Mouse (Mus musculus): ENCODE measurements around the gene Abcc6. TPM values are rescaled to one million over a fixed set of nuclear protein-coding genes. Genes with fewer than 3 reads are reported as not detected.

Abcc6 gene
- polyA plus RNA-seq, 2 experiments = 4.1 to 12.0 TPM

GRCm38 (mm10) chr7:46049981-46050380 lies 19.9 kb upstream of the Abcc6 start:
- WGBS (ENCODE audit: insufficient replicate concordance) = 73% methylated on average over 7 of the region's 7 CpGs

GRCm38 (mm10) chr7:46047873-46048562 lies 17.9 kb upstream of the Abcc6 start:
- ATAC-seq (ENCODE audit: insufficient read depth) = no peak

More at GRCm38 (mm10) chr7:46049981-46050380, 19.9 kb upstream of the Abcc6 start:
- no peaks in the 10 kb centered on the region for H3K27me3 ChIP-seq (ENCODE audit: control insufficient read depth, insufficient read depth, low read length)
- peaks cover 26% of the 10 kb centered on the region for H3K36me3 ChIP-seq (replicated peaks; ENCODE audit: control insufficient read depth, insufficient read depth, low read depth)
- no peak overlapping the region for H3K4me3 ChIP-seq (ENCODE audit: insufficient read depth in 1 of 2, low read depth in 2 of 2, low read length in 2 of 2)
- no peak overlapping the region for H3K27ac ChIP-seq
- no peak overlapping the region for H3K4me2 ChIP-seq (ENCODE audit: low read depth)
- no peak for TF ChIP-seq EP300 (IDR thresholded peaks at IDR 0.05; ENCODE audit: low read depth)
- no peak for TF ChIP-seq CTCF (IDR thresholded peaks at IDR 0.05; ENCODE audit: low read depth)
- H3K9me3 ChIP-seq (ENCODE audit: control insufficient read depth, low read length) = no peaks in the 10 kb centered on the region
- ATAC-seq (ENCODE audit: insufficient read depth) = no peak
- no peak overlapping the region for H3K9ac ChIP-seq (replicated peaks)
- DNase-seq (ENCODE audit: low read depth in 3 of 3, low spot score in 3 of 3) = no peak
- no peaks in the 10 kb centered on the region for H3K4me1 ChIP-seq (replicated peaks; ENCODE audit: control insufficient read depth in 2 of 2, insufficient read depth in 2 of 2, low read length in 1 of 2)

GRCm38 (mm10) chr7:46045882-46046281 lies 15.8 kb upstream of the Abcc6 start:
- no peak overlapping the region for H3K4me3 ChIP-seq (ENCODE audit: insufficient read depth in 1 of 2, low read depth in 2 of 2, low read length in 2 of 2)
- no peak overlapping the region for H3K27ac ChIP-seq
- DNase-seq (ENCODE audit: low read depth in 3 of 3, low spot score in 3 of 3) (no peak), ATAC-seq (ENCODE audit: insufficient read depth) (no peak)
- H3K4me1 ChIP-seq (replicated peaks; ENCODE audit: control insufficient read depth in 2 of 2, insufficient read depth in 2 of 2, low read length in 1 of 2) = no peaks in the 10 kb centered on the region
- H3K9me3 ChIP-seq (ENCODE audit: control insufficient read depth, low read length) = no peaks in the 10 kb centered on the region
- no peak overlapping the region for H3K4me2 ChIP-seq (ENCODE audit: low read depth)
- WGBS (ENCODE audit: insufficient replicate concordance) = 67% methylated on average over 11 of the region's 11 CpGs
- H3K9ac ChIP-seq (replicated peaks) = no peak overlapping the region
- H3K36me3 ChIP-seq (replicated peaks; ENCODE audit: control insufficient read depth, insufficient read depth, low read depth) = peaks cover 32% of the 10 kb centered on the region
- TF ChIP-seq EP300 (IDR thresholded peaks at IDR 0.05; ENCODE audit: low read depth) (no peak), CTCF (IDR thresholded peaks at IDR 0.05; ENCODE audit: low read depth) (no peak)
- H3K27me3 ChIP-seq (ENCODE audit: control insufficient read depth, insufficient read depth, low read length) = no peaks in the 10 kb centered on the region

More at GRCm38 (mm10) chr7:46047873-46048562, 17.9 kb upstream of the Abcc6 start:
- Histone ChIP-seq H3K27ac (no peak overlapping the region), H3K27me3 (ENCODE audit: control insufficient read depth, insufficient read depth, low read length) (no peaks in the 10 kb centered on the region), H3K4me2 (ENCODE audit: low read depth) (no peak overlapping the region), H3K9me3 (ENCODE audit: control insufficient read depth, low read length) (no peaks in the 10 kb centered on the region), H3K4me3 (ENCODE audit: insufficient read depth in 1 of 2, low read depth in 2 of 2, low read length in 2 of 2) (no peak overlapping the region), H3K36me3 (replicated peaks; ENCODE audit: control insufficient read depth, insufficient read depth, low read depth) (peaks cover 30% of the 10 kb centered on the region), H3K9ac (replicated peaks) (no peak overlapping the region), H3K4me1 (replicated peaks; ENCODE audit: control insufficient read depth in 2 of 2, insufficient read depth in 2 of 2, low read length in 1 of 2) (no peaks in the 10 kb centered on the region)
- no peak for DNase-seq (ENCODE audit: low read depth in 3 of 3, low spot score in 3 of 3)
- TF ChIP-seq EP300 (IDR thresholded peaks at IDR 0.05; ENCODE audit: low read depth) (no peak), CTCF (IDR thresholded peaks at IDR 0.05; ENCODE audit: low read depth) (no peak)
- 73% methylated on average over 13 of the region's 13 CpGs for WGBS (ENCODE audit: insufficient replicate concordance)

GRCm38 (mm10) chr7:46044106-46044505 lies 14.0 kb upstream of the Abcc6 start:
- Histone ChIP-seq H3K4me2 (ENCODE audit: low read depth) (no peak overlapping the region), H3K9me3 (ENCODE audit: control insufficient read depth, low read length) (no peaks in the 10 kb centered on the region), H3K36me3 (replicated peaks; ENCODE audit: control insufficient read depth, insufficient read depth, low read depth) (peaks cover 28% of the 10 kb centered on the region), H3K4me1 (replicated peaks; ENCODE audit: control insufficient read depth in 2 of 2, insufficient read depth in 2 of 2, low read length in 1 of 2) (no peaks in the 10 kb centered on the region), H3K9ac (replicated peaks) (no peak overlapping the region), H3K4me3 (ENCODE audit: insufficient read depth in 1 of 2, low read depth in 2 of 2, low read length in 2 of 2) (no peak overlapping the region), H3K27me3 (ENCODE audit: control insufficient read depth, insufficient read depth, low read length) (no peaks in the 10 kb centered on the region), H3K27ac (no peak overlapping the region)
- DNase-seq (ENCODE audit: low read depth in 3 of 3, low spot score in 3 of 3) = no peak
- TF ChIP-seq EP300 (IDR thresholded peaks at IDR 0.05; ENCODE audit: low read depth) (no peak), CTCF (IDR thresholded peaks at IDR 0.05; ENCODE audit: low read depth) (no peak)
- ATAC-seq (ENCODE audit: insufficient read depth) = no peak
- 77% methylated on average over 10 of the region's 10 CpGs for WGBS (ENCODE audit: insufficient replicate concordance)

- peaks cover 22% of the 10 kb centered on the region for H3K36me3 ChIP-seq (replicated peaks; ENCODE audit: control insufficient read depth, insufficient read depth, low read depth)
- peaks cover 4 to 9% of the 10 kb centered on the region in 2 experiments for H3K4me1 ChIP-seq (replicated peaks; ENCODE audit: control insufficient read depth in 2 of 2, insufficient read depth in 2 of 2, low read length in 1 of 2)
- H3K9ac ChIP-seq (replicated peaks) = no peak overlapping the region
- no peaks in the 10 kb centered on the region for H3K27me3 ChIP-seq (ENCODE audit: control insufficient read depth, insufficient read depth, low read length)
- H3K4me2 ChIP-seq (ENCODE audit: low read depth) = no peak overlapping the region
- no peaks in the 10 kb centered on the region for H3K9me3 ChIP-seq (ENCODE audit: control insufficient read depth, low read length)
- WGBS (ENCODE audit: insufficient replicate concordance) = 55% methylated on average over 2 of the region's 2 CpGs
- TF ChIP-seq CTCF (IDR thresholded peaks at IDR 0.05; ENCODE audit: low read depth) (no peak), EP300 (IDR thresholded peaks at IDR 0.05; ENCODE audit: low read depth) (no peak)
- no peak overlapping the region for H3K4me3 ChIP-seq (ENCODE audit: insufficient read depth in 1 of 2, low read depth in 2 of 2, low read length in 2 of 2)
- no peak for DNase-seq (ENCODE audit: low read depth in 3 of 3, low spot score in 3 of 3)
- H3K27ac ChIP-seq = no peak overlapping the region
- no peak for ATAC-seq (ENCODE audit: insufficient read depth)
Measured at GRCm38 (mm10) chr7:46039873-46040272, 9.8 kb upstream of the Abcc6 start.
